ENCODE assay signal across 17 mouse cellular contexts in the genomic region with DNA sequence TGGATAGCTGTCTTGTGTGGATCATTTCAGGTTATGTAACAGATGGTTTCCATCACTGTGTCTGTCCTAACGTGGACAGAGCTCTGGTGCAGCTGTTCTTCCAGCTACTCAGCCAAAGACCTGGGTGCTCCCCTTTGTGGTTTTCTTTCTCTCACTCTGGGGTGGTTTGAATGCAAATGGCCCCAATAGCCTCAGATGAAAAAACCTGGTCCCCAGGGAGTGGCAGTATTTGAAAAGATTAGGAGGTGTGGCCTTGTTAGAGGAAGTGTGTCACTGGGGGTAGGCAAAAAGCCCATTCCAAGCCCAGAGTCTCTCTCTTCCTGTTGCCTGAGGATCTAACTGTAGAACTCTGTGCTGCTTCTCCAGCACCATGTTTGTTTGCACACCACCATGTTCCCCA.
DNase-seq lines count a peak whose midpoint lies in the region.
"Had no signal": no experiment of that assay in that cellular context is flagged by ENCODE, and none has a peak within 500 bp of the region (broad histone marks: within the 10 kb centered on the region; RNA-seq: fewer than 3 reads in every experiment).

No protein-coding gene starts in this region.

- DNase-seq in heart, adult 11 months: peak; percentile 56
- DNase-seq in heart, adult 8-10 months (ENCODE audit: low spot score): no peak
- DNase-seq in A20 (ENCODE audit: low read depth, low spot score) (peak; percentile 52), ES-CJ7 (ENCODE audit: low read depth, low spot score) (peak; percentile 5), MN1 (ENCODE audit: low spot score) (peak; percentile 13)
- no peak for DNase-seq in right cerebral cortex, postnatal 10 days (ENCODE audit: low spot score in 2 of 2)
- no peak for DNase-seq in left cerebral cortex, postnatal 4 days
- DNase-seq in spleen, postnatal 36 days (ENCODE audit: low spot score in 2 of 2): no peak
- DNase-seq: adrenal gland, adult 8-10 months; adrenal gland, postnatal 14 days; adrenal gland, postnatal 36 days; cerebellum, adult 11-12 months; cerebellum, adult 2 months; cerebellum, adult 9-10 months; cerebellum, postnatal 10 days; cerebellum, postnatal 25 days; forebrain, postnatal 0 days had no signal

- intact Hi-C loops in left cerebral cortex, postnatal 4 days (cut with DNase I): no loop called here

Comparison
In these comparisons a context has a peak if more than half of its experiments do, and no peak if none do; other contexts are left out.
1. DNase-seq: peak in heart, adult 11 months (single experiment), A20 (single experiment), ES-CJ7 (single experiment) and MN1 (single experiment); none in heart, adult 8-10 months (single experiment), right cerebral cortex, postnatal 10 days (0 of 2), left cerebral cortex, postnatal 4 days (single experiment) and spleen, postnatal 36 days (0 of 2).